Mouse (Mus musculus) ES-Bruce4 (cell line): ENCODE data around the gene Podn.

ENCODE experiments used
- CTCF ChIP-seq: IDR thresholded peaks from one replicate; pipeline ENCODE4 v1.8.1; 2011; ENCODE audit warnings: low read depth, low read length
- EP300 ChIP-seq: IDR thresholded peaks from 2 replicates; pipeline ENCODE4 v1.6.1; 2011; ENCODE audit warnings: low read depth, low read length; ENCODE audit not compliant: insufficient read depth
- POLR2A ChIP-seq: IDR thresholded peaks from one replicate; pipeline ENCODE4 v1.8.1; 2011; ENCODE audit warnings: low read length; ENCODE audit not compliant: insufficient read depth

DNA sequence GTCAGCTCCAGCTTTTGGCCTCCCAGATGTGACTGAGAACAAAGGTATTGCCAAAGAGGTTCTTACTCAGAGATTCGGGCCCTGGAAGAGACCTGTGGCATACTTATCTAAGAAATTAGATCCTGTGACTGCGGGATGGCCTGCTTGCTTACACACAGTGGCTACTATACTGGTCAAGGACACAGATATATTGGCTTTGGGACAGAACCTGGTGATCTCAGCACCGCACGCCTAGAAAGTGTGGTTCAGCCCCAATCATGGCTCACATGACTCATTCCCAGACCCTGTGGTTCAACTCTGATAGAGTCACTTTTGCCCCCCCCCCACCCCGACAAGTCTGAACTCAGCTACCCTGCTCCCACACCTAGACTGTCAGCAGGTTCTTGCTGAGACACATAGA, 40.7 kb upstream of the Podn start:
- TF ChIP-seq POLR2A (no peak), CTCF (no peak), EP300 (no peak)
